Mouse (Mus musculus) liver, postnatal 0 days (tissue): ENCODE results near the gene Cltc. TPM values are rescaled to one million over a fixed set of nuclear protein-coding genes. Genes with fewer than 3 reads are reported as not detected.

ENCODE experiments used
- ATAC-seq: fragments of 200-750 bp; cut with Nextera tagmentation; 2 replicates; pipeline ENCODE4 v1.8.0; 2017; ENCODE audit warnings: mild to moderate bottlenecking, moderate library complexity
- DNase-seq: peaks from one replicate; pipeline ENCODE4 v3.0.0-alpha.2; 2016
- H3K27ac ChIP-seq: fragments of 300-500 bp; sonication (generic); 2 replicates; pipeline ENCODE4 v1.5.1; 2014; ENCODE audit warnings: antibody characterized with exemption, moderate library complexity, mild to moderate bottlenecking, low read depth
- H3K27me3 ChIP-seq: fragments of 300-500 bp; sonication (generic); 2 replicates; pipeline ENCODE4 v1.6.1; 2014; ENCODE audit warnings: low read length, control low read depth, mixed read lengths; ENCODE audit not compliant: insufficient read depth
- H3K36me3 ChIP-seq: fragments of 300-500 bp; sonication (generic); replicated peaks from 2 replicates; pipeline ENCODE4 v1.6.1; 2014; ENCODE audit warnings: mild to moderate bottlenecking, control low read depth, low read length, moderate library complexity, mixed read lengths; ENCODE audit not compliant: insufficient read depth
- H3K4me1 ChIP-seq: fragments of 300-500 bp; sonication (generic); 2 replicates; pipeline ENCODE4 v1.6.1; 2014; ENCODE audit warnings: antibody characterized with exemption, mild to moderate bottlenecking, control low read depth; ENCODE audit not compliant: insufficient read depth
- H3K4me2 ChIP-seq: fragments of 300-500 bp; sonication (generic); 2 replicates; pipeline ENCODE4 v1.6.1; 2014; ENCODE audit warnings: low read depth, mild to moderate bottlenecking, low read length, moderate library complexity, mixed read lengths
- H3K4me3 ChIP-seq: fragments of 300-500 bp; sonication (generic); 2 replicates; pipeline ENCODE4 v1.5.1; 2014; ENCODE audit warnings: low read depth, low read length
- H3K9ac ChIP-seq: fragments of 300-500 bp; sonication (generic); replicated peaks from 2 replicates; pipeline ENCODE4 v1.6.1; 2014; ENCODE audit warnings: mild to moderate bottlenecking, moderate library complexity
- H3K9me3 ChIP-seq: fragments of 300-500 bp; sonication (generic); 2 replicates; pipeline ENCODE4 v1.6.1; 2016; ENCODE audit warnings: mild to moderate bottlenecking, control low read depth, low read length, mixed read lengths
- CTCF ChIP-seq: sonication (generic); IDR thresholded peaks from 2 replicates; pipeline ENCODE4 v1.5.1; 2016; ENCODE audit warnings: antibody characterized with exemption, low read depth
- EP300 ChIP-seq: IDR thresholded peaks from 2 replicates; pipeline ENCODE4 v1.6.1; 2016; ENCODE audit warnings: antibody characterized with exemption, low read depth, mild to moderate bottlenecking
- WGBS: fragments of 180-500 bp; shearing (Covaris S2); extraction: QIAGEN DNeasy Blood & Tissue Kit; methylation state at CpG from one replicate; pipeline ENCODE4 v1.1.7; 2014; ENCODE audit not compliant: insufficient replicate concordance; 5-methylcytosine and 5-hydroxymethylcytosine counted together
- polyA plus RNA-seq: library from polyadenylated mRNA; unstranded; fragments of >200 nt; fragmentation: Nextera tagmentation; extraction: Ambion mirVana; gene quantifications from 2 replicates; pipeline ENCODE4 v1.2.1, GENCODE M21; 2015

Cltc gene
- polyA plus RNA-seq, 1 experiment from 2014 or later: 42.4 TPM

- WGBS: 42% methylated on average over 8 of the region's 8 CpGs
- Histone ChIP-seq H3K27me3 (no peaks in the 10 kb centered on the region), H3K4me2 (no peak overlapping the region), H3K27ac (no peak overlapping the region), H3K4me1 (no peaks in the 10 kb centered on the region), H3K36me3 (peaks cover 80% of the 10 kb centered on the region), H3K9me3 (no peaks in the 10 kb centered on the region), H3K4me3 (no peak overlapping the region), H3K9ac (no peak overlapping the region)
- ATAC-seq: no peak
- TF ChIP-seq EP300 (no peak), CTCF (no peak)
- DNase-seq: no peak
Observed at GRCm38 (mm10) chr11:86719390-86719789, 38.0 kb downstream of the Cltc start.

DNA sequence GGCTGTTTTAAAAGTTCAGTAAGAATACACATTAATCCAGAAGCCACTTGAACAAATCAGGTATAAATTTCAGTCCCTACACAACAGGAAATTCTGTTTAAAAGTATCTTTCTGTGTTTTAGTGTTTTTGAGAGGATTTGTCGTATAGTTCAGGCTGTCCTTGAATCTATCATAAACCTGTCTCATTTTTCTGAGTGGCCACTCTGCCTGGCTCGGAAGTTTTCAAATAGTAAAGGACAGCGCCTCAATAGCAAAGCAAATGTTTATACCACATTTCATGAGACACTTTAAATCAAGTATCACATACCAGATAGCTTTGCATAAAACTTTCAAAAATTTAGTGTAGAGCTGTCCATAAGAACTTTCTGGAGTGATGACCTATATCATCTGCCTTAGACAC lies 39.0 kb downstream of the Cltc start:
- peaks cover 80% of the 10 kb centered on the region for H3K36me3 ChIP-seq
- TF ChIP-seq CTCF: no peak
- TF ChIP-seq EP300: no peak
- WGBS: 91% methylated on average over 3 of the region's 3 CpGs

DNA sequence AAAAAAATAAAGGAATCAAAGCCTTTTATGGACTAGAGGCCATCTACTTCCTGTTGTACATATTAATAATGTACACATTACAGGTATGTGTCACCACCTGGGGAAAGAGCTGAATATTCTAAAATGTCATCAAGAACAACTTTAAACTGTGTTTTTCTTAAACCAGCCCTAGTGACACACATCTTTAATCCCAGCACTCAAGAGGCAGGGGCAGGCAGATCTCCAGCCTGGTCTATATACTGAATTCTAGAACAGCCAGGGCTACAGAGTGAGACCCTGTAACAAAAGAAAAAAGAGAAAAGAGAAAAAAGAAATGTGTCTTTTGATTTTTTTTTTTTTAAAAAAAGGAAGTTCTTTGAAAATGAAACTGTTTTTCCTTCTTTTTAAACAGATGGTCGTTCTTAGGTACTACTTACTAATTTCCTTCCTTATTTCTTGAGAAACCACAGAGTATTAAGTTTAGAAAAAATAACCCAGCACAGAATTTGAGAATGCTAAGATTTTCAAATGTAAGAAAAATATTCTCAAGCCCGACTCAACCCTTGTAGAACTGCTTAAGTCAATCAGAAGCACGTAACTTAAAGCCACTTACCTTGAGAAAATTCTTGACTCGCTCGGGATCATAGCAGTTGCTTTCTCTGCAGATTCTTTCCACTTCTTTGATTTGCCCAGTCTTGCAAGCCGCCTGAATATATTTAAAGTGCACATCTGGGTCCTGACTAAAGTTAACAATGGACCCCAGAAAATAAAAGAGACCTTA lies 39.9 kb downstream of the Cltc start:
- Histone ChIP-seq H3K27ac (peak overlapping the region; percentile 70), H3K36me3 (peaks cover 82% of the 10 kb centered on the region), H3K9ac (no peak overlapping the region), H3K4me3 (no peak overlapping the region), H3K9me3 (no peaks in the 10 kb centered on the region), H3K4me1 (no peaks in the 10 kb centered on the region), H3K27me3 (no peaks in the 10 kb centered on the region), H3K4me2 (peak overlapping the region; percentile 24; the same call in 1 of the 2 replicates)
- no peak for ATAC-seq
- DNase-seq: no peak
- TF ChIP-seq EP300 (no peak), CTCF (no peak)
- WGBS: 53% methylated on average over 6 of the region's 6 CpGs

More for the DNA sequence above, 39.0 kb downstream of the Cltc start:
- Histone ChIP-seq H3K9me3 (no peaks in the 10 kb centered on the region), H3K9ac (no peak overlapping the region), H3K27me3 (no peaks in the 10 kb centered on the region), H3K27ac (peak overlapping the region; percentile 70), H3K4me2 (no peak overlapping the region), H3K4me1 (no peaks in the 10 kb centered on the region), H3K4me3 (no peak overlapping the region)
- ATAC-seq (no peak), DNase-seq (no peak)

- TF ChIP-seq CTCF (no peak), EP300 (no peak)
- ATAC-seq: no peak
- no peak overlapping the region for H3K4me3 ChIP-seq
- H3K9me3 ChIP-seq: no peaks in the 10 kb centered on the region
- H3K9ac ChIP-seq: no peak overlapping the region
- H3K36me3 ChIP-seq: peaks cover 91% of the 10 kb centered on the region
- H3K4me1 ChIP-seq: no peaks in the 10 kb centered on the region
- no peak for DNase-seq
- no peaks in the 10 kb centered on the region for H3K27me3 ChIP-seq
- H3K27ac ChIP-seq: no peak overlapping the region
- H3K4me2 ChIP-seq: no peak overlapping the region
Observed at GRCm38 (mm10) chr11:86714606-86715005, 42.8 kb downstream of the Cltc start.

DNA sequence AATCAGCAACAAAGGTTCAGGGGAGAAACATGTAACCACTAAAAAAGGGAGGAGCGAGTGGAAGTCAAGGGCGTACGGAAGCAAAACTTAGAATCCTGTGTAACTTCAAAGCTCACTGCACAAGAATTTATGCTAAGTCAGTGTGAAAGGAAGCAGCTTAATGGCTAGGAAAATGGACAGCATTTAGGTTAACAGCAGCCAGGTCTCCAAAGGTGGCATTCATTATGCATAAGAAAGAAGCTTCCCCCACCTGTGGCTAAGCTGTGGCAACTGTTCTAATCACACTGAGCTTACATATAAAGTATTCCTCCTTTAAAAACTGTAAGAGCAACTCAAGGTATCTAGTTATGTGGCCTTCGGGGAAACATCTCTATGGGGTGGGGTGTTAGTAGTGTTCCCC lies 56.2 kb downstream of the Cltc start:
- no peaks in the 10 kb centered on the region for H3K9me3 ChIP-seq
- H3K9ac ChIP-seq: no peak overlapping the region
- peaks cover 93% of the 10 kb centered on the region for H3K36me3 ChIP-seq
- no peaks in the 10 kb centered on the region for H3K4me1 ChIP-seq
- H3K27ac ChIP-seq: no peak overlapping the region
- H3K27me3 ChIP-seq: no peaks in the 10 kb centered on the region
- TF ChIP-seq CTCF (no peak), EP300 (no peak)
- no peak overlapping the region for H3K4me2 ChIP-seq
- H3K4me3 ChIP-seq: no peak overlapping the region
- no peak for DNase-seq
- ATAC-seq: no peak
- WGBS: 94% methylated on average over 4 of the region's 4 CpGs

DNA sequence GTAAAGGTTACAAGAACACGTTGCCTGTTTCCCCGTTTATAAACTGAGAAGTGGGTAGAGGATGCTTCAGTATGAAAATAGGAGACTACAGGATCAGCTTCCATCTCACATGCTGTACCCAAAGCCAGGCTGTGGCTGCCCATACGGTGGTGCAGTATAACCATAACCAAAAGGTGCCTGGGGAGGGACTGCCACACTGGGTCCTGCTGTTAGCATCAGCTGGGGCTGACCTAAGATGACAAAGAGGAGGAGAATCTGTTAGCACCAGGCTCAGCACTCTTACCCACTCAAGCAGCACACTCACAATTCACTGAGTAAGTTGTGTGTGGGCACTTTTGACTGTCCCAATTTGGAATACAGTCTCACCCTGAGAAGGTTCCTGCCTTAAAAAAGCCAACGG lies 61.9 kb downstream of the Cltc start:
- Histone ChIP-seq H3K4me3 (no peak overlapping the region), H3K9ac (no peak overlapping the region), H3K27me3 (no peaks in the 10 kb centered on the region), H3K4me1 (no peaks in the 10 kb centered on the region), H3K4me2 (no peak overlapping the region), H3K36me3 (peaks cover 90% of the 10 kb centered on the region), H3K27ac (no peak overlapping the region), H3K9me3 (no peaks in the 10 kb centered on the region)
- DNase-seq (no peak), ATAC-seq (no peak)
- WGBS: 85% methylated on average over 4 of the region's 4 CpGs
- TF ChIP-seq CTCF (no peak), EP300 (no peak)

- Histone ChIP-seq H3K4me3 (no peak overlapping the region), H3K4me1 (no peaks in the 10 kb centered on the region), H3K9ac (no peak overlapping the region), H3K36me3 (peaks cover 73% of the 10 kb centered on the region), H3K9me3 (no peaks in the 10 kb centered on the region), H3K27ac (no peak overlapping the region), H3K4me2 (no peak overlapping the region), H3K27me3 (no peaks in the 10 kb centered on the region)
- ATAC-seq (no peak), DNase-seq (no peak)
- no peak for TF ChIP-seq EP300
- TF ChIP-seq CTCF: no peak
- 78% methylated on average over 2 of the region's 2 CpGs for WGBS
Observed at GRCm38 (mm10) chr11:86692546-86692945, 64.8 kb downstream of the Cltc start.
